Mouse (Mus musculus) ovary, adult 18-20 months (tissue): ENCODE data around the gene March5.
"Not testable (repeated sequence)": the region's sequence is repeated elsewhere in the genome, so short reads cannot be mapped to it uniquely, and the experiment has no call there.

Source experiments
- DNase-seq: peaks from one replicate; pipeline ENCODE4 v3.0.0; 2022; ENCODE audit warnings: low spot score, mixed read lengths

Gene March5

DNA sequence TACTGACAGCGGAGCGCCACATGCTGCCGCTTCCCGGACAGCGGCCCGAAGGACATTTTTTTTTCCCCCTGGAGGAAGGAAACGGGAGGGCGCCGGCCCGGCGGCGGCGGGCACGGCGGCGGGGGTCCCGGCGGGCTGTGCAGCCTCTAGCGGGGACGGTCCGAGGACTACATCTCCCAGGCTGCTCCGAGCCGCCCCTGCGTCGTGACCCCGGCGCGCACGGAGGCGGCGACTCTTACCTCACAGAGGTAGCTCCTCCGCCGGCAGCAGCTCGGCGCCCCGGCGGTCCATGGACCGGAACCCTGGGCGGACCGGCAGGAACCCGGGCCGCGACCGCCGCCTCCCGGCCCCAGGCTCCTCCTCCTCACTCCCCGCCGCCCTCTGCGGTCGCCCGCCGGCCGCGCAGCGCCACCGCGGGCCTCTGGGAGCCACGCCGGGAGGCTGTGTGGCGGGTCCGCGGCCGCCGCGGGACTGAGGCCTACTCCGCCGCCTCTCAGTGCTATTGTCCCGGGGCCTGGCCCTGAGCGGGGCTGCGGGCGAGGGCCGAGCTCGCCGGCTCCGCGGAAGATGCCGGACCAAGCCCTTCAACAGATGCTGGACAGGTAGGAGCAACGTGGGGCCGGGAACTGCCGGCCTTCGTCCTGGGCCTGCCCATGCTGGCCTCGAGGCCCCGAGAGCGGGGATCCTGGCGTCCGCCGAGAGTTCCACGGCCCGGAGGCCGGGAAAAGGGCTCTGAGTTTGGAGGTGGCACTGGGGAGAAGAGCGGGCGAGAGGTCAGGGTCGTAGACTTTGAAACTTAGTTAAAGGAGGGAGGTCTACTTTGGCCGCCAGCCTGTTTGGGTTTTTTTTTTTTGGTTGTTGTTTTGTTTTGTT lies at the start of gene March5:
March5 (plus strand) TSS at position 241 of the 873 bp plus-strand sequence.
- peak; percentile 86 for DNase-seq

- DNase-seq, result no peak
Observed at GRCm38 (mm10) chr19:37172096-37172495, 35.2 kb upstream of the March5 start.

GRCm38 (mm10) chr19:37172566-37173130 lies 34.7 kb upstream of the March5 start:
- no peak for DNase-seq

DNA sequence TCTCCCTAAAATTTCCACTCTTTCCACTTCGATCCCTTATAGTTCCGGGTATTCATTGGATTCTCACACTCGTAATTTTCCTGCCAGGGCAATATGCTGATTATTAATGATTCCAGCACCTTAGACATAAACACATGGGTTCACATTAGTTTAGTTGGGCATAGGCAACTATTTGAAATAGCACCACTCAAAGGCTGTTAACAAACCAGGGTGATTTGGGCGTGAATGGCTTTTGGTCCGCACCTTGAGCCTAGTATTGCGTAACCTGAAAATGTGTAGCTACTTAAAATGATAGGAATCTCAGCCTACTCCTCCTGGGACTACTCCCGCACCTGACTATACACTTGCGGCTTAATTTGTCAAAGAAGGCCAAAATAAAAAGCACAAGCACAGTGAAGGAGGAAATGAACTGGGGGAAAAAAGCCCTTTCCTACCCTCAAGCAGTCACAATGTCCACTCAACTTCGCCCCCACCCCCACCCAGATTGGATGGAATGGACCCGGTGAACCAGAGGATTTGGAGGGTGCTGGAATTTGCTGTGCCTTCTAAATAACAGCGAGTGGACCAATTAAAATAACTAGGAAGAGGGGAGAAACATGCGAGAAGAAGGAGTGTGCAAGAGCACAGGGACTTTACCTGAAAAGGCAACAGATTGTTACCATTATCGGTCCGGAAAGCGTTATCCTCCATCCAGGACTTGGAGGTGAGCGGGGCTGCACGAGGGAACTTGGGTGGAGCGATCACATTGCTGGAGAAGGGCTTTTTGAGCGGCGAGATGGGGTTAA lies 33.8 kb upstream of the March5 start:
- no peak for DNase-seq

GRCm38 (mm10) chr19:37174116-37174715 lies 33.1 kb upstream of the March5 start:
- peak; percentile 48 for DNase-seq

GRCm38 (mm10) chr19:37174716-37175435 lies 32.5 kb upstream of the March5 start:
- peak; percentile 30 for DNase-seq

- DNase-seq, result no peak
Observed at GRCm38 (mm10) chr19:37175436-37175805, 31.9 kb upstream of the March5 start.

GRCm38 (mm10) chr19:37175919-37176318 lies 31.4 kb upstream of the March5 start:
- no peak for DNase-seq

- DNase-seq, result no peak
Observed at GRCm38 (mm10) chr19:37176879-37177462, 30.4 kb upstream of the March5 start.

- DNase-seq, result peak; percentile 31
Observed at GRCm38 (mm10) chr19:37177819-37178708, 29.3 kb upstream of the March5 start.

DNA sequence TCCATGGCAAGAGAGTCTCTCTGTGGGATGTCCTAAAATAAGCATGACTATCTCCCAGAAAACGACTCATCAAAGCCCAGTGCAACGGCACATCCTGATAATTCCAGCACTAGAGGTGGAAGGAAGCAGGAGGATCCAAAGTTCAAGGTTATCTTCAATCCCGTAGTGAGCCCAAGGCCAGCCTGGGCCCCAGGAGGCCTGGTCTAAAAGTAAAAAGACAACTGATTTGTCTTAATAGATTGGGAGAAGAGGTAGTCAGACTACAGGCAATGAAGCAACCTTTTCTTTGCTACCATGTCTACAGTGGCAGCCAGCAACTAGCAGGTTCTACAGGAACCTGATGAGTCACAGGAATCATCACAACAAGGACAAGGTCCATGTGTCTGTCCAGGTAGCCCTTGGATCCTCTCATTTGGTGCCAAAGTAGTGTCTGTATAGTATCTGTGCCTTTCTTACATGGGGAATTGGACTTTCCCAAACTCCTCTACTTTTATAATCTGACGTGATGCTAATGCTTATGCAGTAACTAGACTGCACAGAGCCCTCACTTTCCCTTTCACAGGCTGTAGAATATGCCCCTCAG lies 18.9 kb upstream of the March5 start:
- no peak for DNase-seq

GRCm38 (mm10) chr19:37192475-37193058 lies 14.8 kb upstream of the March5 start:
- DNase-seq, result no peak

DNA sequence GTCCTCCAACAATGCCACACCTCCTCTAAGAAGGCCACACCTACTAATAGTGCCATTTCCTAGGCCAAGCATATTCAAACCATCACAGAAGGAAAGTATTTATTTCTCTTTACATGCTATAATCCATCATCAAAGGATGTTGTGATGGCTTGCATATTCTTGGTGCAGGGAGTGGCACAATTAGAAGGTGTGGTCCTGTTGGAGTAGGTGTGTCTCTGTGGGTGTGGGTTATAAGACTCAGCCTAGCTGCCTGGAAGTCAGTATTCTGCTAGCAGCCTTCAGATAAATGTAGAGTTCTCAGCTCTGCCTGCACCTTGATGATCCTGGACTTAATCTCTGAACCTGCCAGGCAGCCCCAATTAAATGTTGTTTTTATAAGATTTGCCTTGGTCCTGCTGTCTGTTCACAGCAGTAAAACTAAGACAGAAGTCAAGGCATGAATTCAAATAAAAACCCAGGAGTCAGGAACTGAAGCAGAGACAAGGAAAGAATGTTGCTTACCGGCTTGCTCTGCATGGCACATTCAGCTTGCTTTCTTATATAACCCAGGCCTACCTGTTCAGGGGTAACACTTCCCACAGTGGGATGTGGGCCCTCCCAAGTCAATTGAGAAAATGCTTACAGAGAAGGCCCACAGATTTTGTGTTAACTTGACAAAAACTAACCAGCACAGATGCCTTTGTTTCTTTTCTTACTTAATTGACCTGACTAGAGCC lies 9.0 kb upstream of the March5 start:
- DNase-seq, result no peak

DNA sequence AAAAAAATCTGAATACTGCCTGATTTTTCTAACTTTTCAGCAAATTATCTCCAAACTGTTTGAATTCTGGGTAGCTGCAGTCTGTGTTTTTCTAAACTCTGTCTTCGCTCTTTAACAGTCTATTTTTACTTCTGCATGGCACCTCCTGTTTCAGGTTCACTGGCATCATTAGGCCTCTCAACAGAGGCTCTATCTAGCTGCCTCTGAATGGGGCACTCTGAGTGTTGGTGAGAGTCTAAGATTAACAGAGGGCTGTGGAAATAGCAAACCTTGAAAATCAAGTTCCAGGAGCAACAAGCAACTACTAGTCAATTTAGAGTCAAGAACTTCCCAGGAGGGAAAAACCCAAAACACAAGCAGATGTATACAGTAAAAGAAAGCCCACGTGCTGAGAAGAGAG lies 7.5 kb upstream of the March5 start:
- no peak for DNase-seq

DNA sequence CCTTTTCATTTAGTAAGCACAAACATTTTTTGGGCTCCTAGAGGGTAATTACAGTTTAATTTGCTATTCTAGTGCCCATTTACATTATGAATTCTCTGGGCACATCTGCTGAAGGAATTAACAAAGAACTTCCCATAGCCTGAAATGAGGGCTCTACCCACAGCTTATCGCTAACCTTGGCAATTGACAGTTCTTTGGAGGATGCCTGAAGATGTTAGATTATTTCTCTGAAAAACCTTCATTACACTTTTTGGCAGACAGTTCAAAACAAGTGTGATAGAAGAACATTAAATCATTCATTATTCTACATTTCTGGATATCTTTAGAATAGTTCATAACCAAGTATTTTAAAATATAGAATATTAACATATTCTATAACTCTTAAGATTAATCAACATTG lies 4.0 kb upstream of the March5 start:
- no peak for DNase-seq

DNA sequence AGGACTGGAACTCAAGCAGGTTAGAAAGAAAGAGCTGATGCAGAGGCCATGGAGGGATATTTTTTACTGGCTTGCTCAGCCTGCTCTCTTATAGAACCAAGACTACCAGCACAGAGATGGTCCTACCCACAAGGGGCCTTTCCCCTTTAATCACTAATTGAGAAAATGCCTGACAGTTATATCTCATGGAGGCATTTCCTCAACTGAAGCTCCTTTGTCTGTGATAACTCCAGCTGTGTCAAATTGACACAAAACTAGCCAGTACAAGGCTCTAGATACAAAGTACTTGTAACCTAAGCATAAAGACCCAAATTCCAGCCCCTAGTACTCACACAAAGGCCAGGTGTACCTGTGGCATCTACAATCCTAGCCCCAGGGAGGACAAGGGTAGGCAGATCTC lies 2.2 kb upstream of the March5 start:
- not testable (repeated sequence) for DNase-seq

DNA sequence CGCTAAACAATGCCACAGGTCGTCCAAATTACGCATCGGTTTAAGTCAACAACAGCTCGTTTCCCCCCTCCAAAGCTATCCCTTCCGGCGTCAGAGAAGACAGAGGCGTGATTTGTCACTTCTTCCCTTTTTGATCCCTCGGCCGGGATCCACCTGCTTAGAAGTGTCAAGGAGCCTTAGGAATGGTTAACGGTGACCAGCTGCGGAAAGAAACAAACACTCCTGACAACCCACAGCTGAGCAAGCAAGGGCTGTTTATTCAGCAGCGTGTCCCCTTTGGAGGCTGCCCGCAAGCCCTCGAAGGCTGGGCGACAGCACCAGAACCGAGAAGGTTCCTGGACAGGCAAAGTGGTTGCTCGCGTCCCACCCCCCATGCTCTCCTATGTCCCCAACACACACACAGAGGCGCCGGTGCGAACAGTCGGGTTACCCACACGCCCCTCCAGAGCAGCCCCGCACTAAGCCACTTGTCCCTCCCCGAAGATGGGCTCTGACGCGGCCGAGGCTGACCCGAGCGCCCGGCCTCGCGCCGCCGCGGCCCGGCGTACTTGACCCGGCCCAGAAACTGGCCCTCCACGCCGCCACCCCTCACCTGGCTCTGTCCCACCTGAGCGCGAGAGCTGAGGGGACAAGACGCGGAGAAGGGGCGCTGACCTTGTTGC lies 571 bp upstream of the March5 start:
- peak; percentile 15 for DNase-seq

- DNase-seq, result no peak
Observed at GRCm38 (mm10) chr19:37208176-37208755, 923 bp downstream of the March5 start, which contains the start of gene Cpeb3. Cpeb3 (minus strand) TSS chr19:37208601.
